Mouse (Mus musculus): ENCODE measurements at regions not wholly inside any gene's neighbourhood (a gene's known extent, or its start where the extent isn't known, plus 50 kb on each side); places are given as distances from the start of the nearest gene placed in this dataset.
"Not testable (repeated sequence)": the region's sequence is repeated elsewhere in the genome, so short reads cannot be mapped to it uniquely, and the experiment has no call there.

GRCm38 (mm10) chr4:84173441-84173840, 501.6 kb downstream of the Bnc2 start:
- DNase-seq = no peak

- DNase-seq = not testable (repeated sequence)
Measured at GRCm38 (mm10) chr4:84176457-84176856, 498.6 kb downstream of the Bnc2 start.

- no peak for DNase-seq
Measured at GRCm38 (mm10) chr4:84177827-84178226, 497.2 kb downstream of the Bnc2 start.

- DNase-seq = no peak
Measured at GRCm38 (mm10) chr4:84184436-84184835, 490.6 kb downstream of the Bnc2 start.

- no peak for DNase-seq
Measured at GRCm38 (mm10) chr4:84184844-84185243, 490.2 kb downstream of the Bnc2 start.

GRCm38 (mm10) chr4:84189315-84189714, 485.8 kb downstream of the Bnc2 start:
- no peak for DNase-seq

- DNase-seq = no peak
Measured at GRCm38 (mm10) chr4:84191303-84191702, 483.8 kb downstream of the Bnc2 start.

GRCm38 (mm10) chr4:84192301-84192700, 482.8 kb downstream of the Bnc2 start:
- no peak for DNase-seq

GRCm38 (mm10) chr4:84196732-84197131, 478.3 kb downstream of the Bnc2 start:
- no peak for DNase-seq

GRCm38 (mm10) chr4:84198176-84198575, 476.9 kb downstream of the Bnc2 start:
- DNase-seq = no peak

GRCm38 (mm10) chr4:84199181-84199656, 475.9 kb downstream of the Bnc2 start:
- DNase-seq = no peak

- no peak for DNase-seq
Measured at GRCm38 (mm10) chr4:84201001-84201400, 474.1 kb downstream of the Bnc2 start.

- DNase-seq = no peak
Measured at GRCm38 (mm10) chr4:84202231-84202630, 472.8 kb downstream of the Bnc2 start.

GRCm38 (mm10) chr4:84203680-84204079, 471.4 kb downstream of the Bnc2 start:
- DNase-seq = no peak

- DNase-seq = no peak
Measured at GRCm38 (mm10) chr4:84204777-84205176, 470.3 kb downstream of the Bnc2 start.

- no peak for DNase-seq
Measured at GRCm38 (mm10) chr4:84208175-84208574, 466.9 kb downstream of the Bnc2 start.

- no peak for DNase-seq
Measured at GRCm38 (mm10) chr4:84209538-84209937, 465.5 kb downstream of the Bnc2 start.

GRCm38 (mm10) chr4:84211311-84211875, 463.7 kb downstream of the Bnc2 start:
- no peak for DNase-seq

GRCm38 (mm10) chr4:84212004-84212403, 463.1 kb downstream of the Bnc2 start:
- DNase-seq = no peak

- no peak for DNase-seq
Measured at GRCm38 (mm10) chr4:84214523-84214922, 460.6 kb downstream of the Bnc2 start.

- no peak for DNase-seq
Measured at GRCm38 (mm10) chr4:84218961-84219360, 456.1 kb downstream of the Bnc2 start.

- DNase-seq = no peak
Measured at GRCm38 (mm10) chr4:84222057-84222717, 452.9 kb downstream of the Bnc2 start.

GRCm38 (mm10) chr4:84222805-84223335, 452.2 kb downstream of the Bnc2 start:
- DNase-seq = no peak

GRCm38 (mm10) chr4:84224556-84224955, 450.5 kb downstream of the Bnc2 start:
- no peak for DNase-seq

All from cerebellum, adult 11-12 months (tissue).